Mouse (Mus musculus) 3134 (cell line): Measurements from ENCODE around the gene Btbd9.

ENCODE experiments used
- DNase-seq: peaks from one replicate; pipeline ENCODE4 v3.0.0-alpha.2; 2011; ENCODE audit warnings: low spot score; ENCODE audit not compliant: insufficient read length; ENCODE audit errors: extremely low read depth

Gene Btbd9

GRCm38 (mm10) chr17:30261307-30261982 is 314.8 kb downstream of the Btbd9 start:
- DNase-seq, result no peak

GRCm38 (mm10) chr17:30260641-30261306 is 315.5 kb downstream of the Btbd9 start:
- DNase-seq, result no peak

- DNase-seq, result no peak
Observed at GRCm38 (mm10) chr17:30259938-30260337, 316.4 kb downstream of the Btbd9 start.

- no peak for DNase-seq
Observed at GRCm38 (mm10) chr17:30258480-30258879, 317.8 kb downstream of the Btbd9 start.

- no peak for DNase-seq
Observed at GRCm38 (mm10) chr17:30255928-30256560, 320.2 kb downstream of the Btbd9 start.

GRCm38 (mm10) chr17:30253924-30254323 is 322.4 kb downstream of the Btbd9 start:
- no peak for DNase-seq

- no peak for DNase-seq
Observed at GRCm38 (mm10) chr17:30253028-30253427, 323.3 kb downstream of the Btbd9 start.

GRCm38 (mm10) chr17:30245308-30245706 is 331.0 kb downstream of the Btbd9 start:
- DNase-seq, result no peak

GRCm38 (mm10) chr17:30244651-30245307 is 331.5 kb downstream of the Btbd9 start:
- DNase-seq, result no peak

DNA sequence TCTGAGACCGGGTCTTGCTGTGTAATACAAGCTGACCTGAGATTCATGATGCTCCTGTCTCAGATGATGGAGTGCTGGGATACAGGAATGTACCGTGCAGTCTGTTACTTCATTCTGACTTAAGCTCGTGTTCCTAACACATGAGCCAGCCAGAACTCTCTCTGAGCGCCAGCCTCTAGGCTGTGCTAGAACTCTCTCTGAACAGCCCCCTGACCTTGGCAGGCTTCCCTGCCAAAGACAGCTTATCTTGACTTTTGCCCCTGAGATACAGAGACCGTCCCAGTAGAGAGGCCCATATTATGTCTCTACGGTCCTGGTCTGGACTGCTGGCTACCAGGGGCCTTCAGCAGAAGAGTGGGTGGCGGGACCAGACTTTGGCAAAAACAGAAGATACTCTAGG is 332.7 kb downstream of the Btbd9 start:
- no peak for DNase-seq

DNA sequence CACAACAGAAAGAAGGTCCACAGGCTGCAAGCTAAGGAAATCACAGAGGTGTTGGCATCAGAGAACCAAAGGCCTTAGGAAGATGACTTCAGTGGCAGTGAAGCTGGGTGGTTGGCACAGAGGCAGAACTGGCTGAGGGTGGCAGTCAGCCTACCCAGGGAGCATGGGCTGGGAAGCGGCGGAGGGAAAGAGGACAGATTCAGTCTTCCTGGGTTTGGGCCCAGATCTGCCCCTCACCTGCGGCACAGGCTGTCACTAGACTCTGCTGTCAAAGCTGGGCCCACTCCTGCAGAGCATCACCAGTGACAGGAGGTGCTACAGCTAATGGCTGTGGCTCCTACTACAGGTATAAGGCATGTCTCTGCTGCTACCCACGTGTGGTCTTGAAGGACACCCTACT is 333.6 kb downstream of the Btbd9 start:
- DNase-seq, result no peak

GRCm38 (mm10) chr17:30241720-30242322 is 334.5 kb downstream of the Btbd9 start:
- no peak for DNase-seq

DNA sequence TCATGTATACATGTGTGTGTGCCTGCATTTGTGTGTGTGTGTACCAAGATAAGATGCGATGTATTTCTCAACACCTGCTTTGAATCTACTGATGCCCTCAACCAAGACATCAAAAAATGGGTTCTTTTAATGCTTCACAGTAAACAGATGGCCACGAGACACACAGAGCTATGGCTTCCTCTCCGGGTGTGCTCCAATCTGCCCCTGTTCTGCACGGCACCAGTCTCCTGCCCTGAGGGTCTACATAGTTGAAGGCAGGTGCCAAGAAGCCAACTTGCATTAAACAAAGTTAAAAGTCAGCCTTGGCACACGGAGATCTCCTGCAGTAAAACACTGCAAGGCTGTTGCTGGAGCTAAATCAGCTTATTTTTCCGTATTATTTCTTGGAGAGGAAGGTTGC is 335.2 kb downstream of the Btbd9 start:
- no peak for DNase-seq

GRCm38 (mm10) chr17:30240659-30241058 is 335.6 kb downstream of the Btbd9 start:
- no peak for DNase-seq

- DNase-seq, result no peak
Observed at GRCm38 (mm10) chr17:30239458-30239857, 336.8 kb downstream of the Btbd9 start.

DNA sequence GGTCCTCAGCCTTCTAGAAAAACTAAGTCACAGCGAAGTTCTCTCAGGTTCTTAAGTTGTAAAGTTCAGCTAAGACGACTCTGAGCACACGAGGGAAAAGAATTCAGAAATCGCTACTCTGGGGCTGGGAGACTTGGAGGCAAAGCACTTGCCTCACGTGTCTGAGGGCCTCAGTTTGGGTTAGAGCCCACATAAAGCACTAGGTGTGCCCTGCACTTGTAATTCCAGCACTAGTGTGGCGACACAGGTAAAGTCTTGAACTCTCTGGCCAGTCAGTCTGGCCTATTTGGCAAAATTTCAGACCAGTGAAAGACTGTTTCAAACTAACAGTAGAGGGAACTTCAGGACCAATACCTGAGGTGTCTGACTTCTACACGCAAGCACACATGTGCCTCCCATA is 338.7 kb downstream of the Btbd9 start:
- no peak for DNase-seq

DNA sequence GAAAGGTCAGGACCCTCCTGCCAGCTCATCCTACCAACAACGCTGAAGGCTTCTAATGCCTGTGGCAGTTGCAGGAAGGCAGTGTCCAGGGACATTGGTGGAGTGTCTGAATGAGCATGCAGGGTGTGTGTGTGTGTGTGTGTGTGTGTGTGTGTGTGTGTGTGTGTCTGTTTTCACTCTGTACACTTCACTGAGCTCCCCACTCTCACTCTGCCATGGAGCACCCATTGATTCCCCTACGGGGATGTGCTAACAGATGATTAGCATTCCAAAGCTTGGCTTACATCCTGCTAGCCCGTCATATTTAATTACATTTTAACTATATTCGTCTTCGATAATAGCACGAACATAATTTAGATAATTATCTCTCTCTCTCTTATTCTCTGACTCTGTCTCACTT is 339.7 kb downstream of the Btbd9 start:
- DNase-seq, result no peak

GRCm38 (mm10) chr17:30235380-30235779 is 340.9 kb downstream of the Btbd9 start:
- DNase-seq, result no peak

DNA sequence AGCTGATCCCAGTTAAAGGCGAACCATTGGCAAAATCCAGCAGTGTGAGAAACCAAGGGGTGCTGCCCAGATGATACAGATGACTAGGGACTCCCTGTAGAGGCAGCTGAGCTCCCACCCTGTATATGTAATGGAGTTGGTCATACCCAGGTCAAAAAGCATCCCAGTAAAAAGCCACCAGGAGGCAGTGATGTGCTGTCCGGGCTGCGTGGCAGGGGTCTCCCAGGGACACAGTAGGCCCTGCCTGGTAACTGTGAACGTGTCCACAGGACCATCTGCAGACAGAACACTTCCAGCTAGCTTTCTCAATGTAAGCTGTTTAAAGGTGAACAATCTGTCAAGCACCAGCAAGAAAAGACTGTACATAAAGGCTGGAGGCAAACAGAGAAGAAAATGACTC is 343.6 kb downstream of the Btbd9 start:
- no peak for DNase-seq

DNA sequence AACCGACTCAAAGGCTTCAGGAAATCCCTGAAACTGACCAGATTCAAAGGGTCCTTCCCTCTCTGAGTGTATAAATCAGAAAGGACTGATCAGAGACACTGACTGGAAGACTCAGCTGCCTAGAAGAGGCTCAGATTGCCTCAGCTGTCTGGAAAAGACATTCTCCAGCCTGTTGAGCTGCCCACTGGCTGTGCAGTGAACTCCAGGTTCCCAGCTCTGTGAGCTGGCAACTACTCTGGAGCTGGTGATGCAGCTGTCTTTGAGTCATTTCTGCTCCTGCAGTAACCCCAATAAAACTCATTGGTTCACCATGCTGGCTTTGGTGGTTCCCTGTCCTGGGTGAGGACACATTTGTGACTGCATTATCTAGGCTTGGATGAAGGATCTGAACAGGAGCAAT is 344.8 kb downstream of the Btbd9 start:
- no peak for DNase-seq

GRCm38 (mm10) chr17:30230428-30230827 is 345.9 kb downstream of the Btbd9 start:
- no peak for DNase-seq
